15 mouse cellular contexts compared by ENCODE assay signal in genomic region chr4:154754445-154754844, GRCm38 (mm10).
DNase-seq lines count a peak whose midpoint lies in the region; ATAC-seq and TF ChIP-seq lines count a peak whose summit lies in the region.
"Had no signal": no experiment of that assay in that cellular context is flagged by ENCODE, and none has a peak within 500 bp of the region (broad histone marks: within the 10 kb centered on the region; RNA-seq: fewer than 3 reads in every experiment).

No protein-coding gene starts in this region.

- DNase-seq in forebrain, postnatal 0 days, result no peak
- no peak for DNase-seq in forebrain, embryonic 11.5 days (ENCODE audit: low spot score)
- DNase-seq in kidney, postnatal 36 days, result peak; percentile 13 to 29
- DNase-seq in kidney, adult 2 months, result no peak
- DNase-seq in ovary, postnatal 14 days (ENCODE audit: low spot score), result peak; percentile 34
- DNase-seq in ovary, postnatal 10 days (ENCODE audit: low spot score), result no peak
- DNase-seq in layer of hippocampus, adult 11-12 months (ENCODE audit: low spot score), result no peak
- DNase-seq: cerebellum, adult 8-10 months; kidney, adult 11 months; thymus, adult 2 months had no signal

- TF ChIP-seq CTCF in forebrain, postnatal 0 days (IDR thresholded peaks at IDR 0.05; ENCODE audit: low read depth), result peak; percentile 58
- TF ChIP-seq CTCF in kidney, adult 2 months (conservative IDR thresholded peaks at IDR 0.05; ENCODE audit: insufficient read depth, insufficient read length, low read depth, low read length), result no peak; the same call in 1 of the 2 replicates

- H3K4me3 ChIP-seq in forebrain, postnatal 0 days (ENCODE audit: low read depth, low read length), result no peak overlapping the region
- no peak overlapping the region for H3K4me3 ChIP-seq in forebrain, embryonic 11.5 days (ENCODE audit: low read depth, low read length)
- no peak overlapping the region for H3K4me3 ChIP-seq in kidney, adult 2 months (ENCODE audit: insufficient read depth, low read depth, low read length)
- H3K4me3 ChIP-seq: embryonic facial prominence, embryonic 13.5 days; forebrain, embryonic 12.5 days; lung, embryonic 15.5 days; midbrain, embryonic 10.5 days had no signal

- H3K9ac ChIP-seq in forebrain, postnatal 0 days, result no peak overlapping the region
- no peak overlapping the region for H3K9ac ChIP-seq in forebrain, embryonic 11.5 days (ENCODE audit: low read length)
- H3K9ac ChIP-seq: embryonic facial prominence, embryonic 13.5 days; forebrain, embryonic 12.5 days; lung, embryonic 15.5 days had no signal

- no peaks in the 10 kb centered on the region for H3K9me3 ChIP-seq in forebrain, postnatal 0 days (ENCODE audit: low read length)
- no peaks in the 10 kb centered on the region for H3K9me3 ChIP-seq in forebrain, embryonic 11.5 days (ENCODE audit: control insufficient read depth, low read length)
- H3K9me3 ChIP-seq: embryonic facial prominence, embryonic 13.5 days; forebrain, embryonic 12.5 days; lung, embryonic 15.5 days; midbrain, embryonic 10.5 days had no signal

- H3K4me1 ChIP-seq in forebrain, postnatal 0 days (ENCODE audit: insufficient read depth), result no peaks in the 10 kb centered on the region
- H3K4me1 ChIP-seq in forebrain, embryonic 11.5 days (replicated peaks; ENCODE audit: control insufficient read depth, insufficient read depth, low read length), result no peaks in the 10 kb centered on the region
- H3K4me1 ChIP-seq in kidney, adult 2 months (ENCODE audit: control insufficient read depth, insufficient read depth, low read length), result no peaks in the 10 kb centered on the region
- H3K4me1 ChIP-seq: lung, embryonic 15.5 days had no signal

- H3K4me2 ChIP-seq in forebrain, postnatal 0 days (ENCODE audit: low read depth), result no peak overlapping the region
- no peak overlapping the region for H3K4me2 ChIP-seq in forebrain, embryonic 11.5 days (ENCODE audit: low read depth, low read length, severe bottlenecking)
- H3K4me2 ChIP-seq: embryonic facial prominence, embryonic 13.5 days; forebrain, embryonic 12.5 days; lung, embryonic 15.5 days had no signal

- ATAC-seq in forebrain, postnatal 0 days, result no peak
- ATAC-seq in forebrain, embryonic 11.5 days (replicated peaks; ENCODE audit: low FRiP score), result no peak
- ATAC-seq in granulocyte monocyte progenitor cell, adult 5-6 weeks (replicated peaks; ENCODE audit: poor library complexity, severe bottlenecking), result no peak

- no peak for TF ChIP-seq POLR2A in kidney, adult 2 months (IDR thresholded peaks at IDR 0.05; ENCODE audit: low read depth, low read length)

- H3K27me3 ChIP-seq in forebrain, postnatal 0 days (ENCODE audit: insufficient read depth, low read length), result no peaks in the 10 kb centered on the region
- no peaks in the 10 kb centered on the region for H3K27me3 ChIP-seq in forebrain, embryonic 11.5 days (ENCODE audit: control insufficient read depth, insufficient read depth, low read length)
- H3K27me3 ChIP-seq in kidney, adult 2 months (replicated peaks; ENCODE audit: control insufficient read depth, insufficient read depth, low read length), result no peaks in the 10 kb centered on the region
- H3K27me3 ChIP-seq: lung, embryonic 15.5 days had no signal

- no peak overlapping the region for H3K27ac ChIP-seq in forebrain, postnatal 0 days (ENCODE audit: low read depth, low read length)
- H3K27ac ChIP-seq in forebrain, embryonic 11.5 days (ENCODE audit: low read depth, low read length), result no peak overlapping the region
- no peak overlapping the region for H3K27ac ChIP-seq in kidney, adult 2 months (ENCODE audit: insufficient read depth, low read depth, low read length)
- H3K27ac ChIP-seq: embryonic facial prominence, embryonic 13.5 days; forebrain, embryonic 12.5 days; lung, embryonic 15.5 days; midbrain, embryonic 10.5 days had no signal

- WGBS in forebrain, postnatal 0 days, result 68% methylated on average over 8 of the region's 8 CpGs
- WGBS in forebrain, embryonic 11.5 days, result 76% methylated on average over 8 of the region's 8 CpGs
- 62% methylated on average over 8 of the region's 8 CpGs for WGBS in kidney, adult 2 months

- no peaks in the 10 kb centered on the region for H3K36me3 ChIP-seq in forebrain, postnatal 0 days (ENCODE audit: insufficient read depth)
- H3K36me3 ChIP-seq in forebrain, embryonic 11.5 days (ENCODE audit: control insufficient read depth, insufficient read depth, low read length), result no peaks in the 10 kb centered on the region
- H3K36me3 ChIP-seq in kidney, adult 2 months (ENCODE audit: control insufficient read depth, insufficient read depth, low read length), result no peaks in the 10 kb centered on the region
- H3K36me3 ChIP-seq: embryonic facial prominence, embryonic 13.5 days; forebrain, embryonic 12.5 days; lung, embryonic 15.5 days; midbrain, embryonic 10.5 days had no signal

Comparison
In these comparisons a context has a peak if more than half of its experiments do, and no peak if none do; other contexts are left out.
1. DNase-seq: peak in kidney, postnatal 36 days (2 of 2) and ovary, postnatal 14 days (single experiment); none in forebrain, postnatal 0 days (single experiment), forebrain, embryonic 11.5 days (single experiment), kidney, adult 2 months (single experiment), ovary, postnatal 10 days (single experiment) and layer of hippocampus, adult 11-12 months (single experiment).